Mouse (Mus musculus): ENCODE data around the gene H2-T22. TPM values are rescaled to one million over a fixed set of nuclear protein-coding genes. Genes with fewer than 3 reads are reported as not detected.
"Not testable (repeated sequence)": the region's sequence is repeated elsewhere in the genome, so short reads cannot be mapped to it uniquely, and the experiment has no call there.

H2-T22 gene
- polyA plus RNA-seq (2015; fragmentation: Nextera tagmentation; extraction: Ambion mirVana): 11.3 and 13.4 TPM in 2 replicates

DNA sequence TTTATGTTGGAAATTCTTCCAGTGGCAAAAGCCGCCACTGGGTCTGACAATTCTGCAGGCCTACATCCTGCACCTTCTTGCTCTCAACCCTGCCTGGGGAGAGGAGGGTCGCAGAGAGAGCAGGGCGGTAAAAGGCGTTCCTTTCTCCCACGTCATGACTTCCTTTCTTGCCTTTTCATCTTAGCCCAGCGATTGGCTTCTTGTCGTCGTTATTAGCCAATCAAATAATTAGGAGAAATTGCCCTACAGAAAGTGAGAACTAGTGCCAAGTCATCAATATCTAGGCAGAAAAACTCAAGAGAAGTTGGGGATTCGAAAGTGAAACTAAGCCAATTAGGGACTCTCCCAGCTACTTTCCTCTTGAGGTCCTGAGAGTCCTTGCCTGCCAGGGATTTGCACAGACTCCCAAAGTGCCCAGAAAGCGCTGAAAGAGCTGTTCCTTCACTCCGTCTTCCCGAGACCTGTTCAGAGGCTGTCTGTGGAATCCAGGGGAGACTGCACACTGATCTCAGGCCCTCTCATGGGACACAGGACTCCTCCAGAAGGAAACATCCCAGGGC, at the start of gene H2-T22, which contains the start of gene Gm6034:
TSS of gene H2-T22 (minus strand) at position 138 of the 560 bp plus-strand sequence.
TSS of gene Gm6034 (plus strand) at position 352 of the 560 bp plus-strand sequence.
- not testable (repeated sequence) for H3K9me3 ChIP-seq (replicated peaks; ENCODE audit: control insufficient read depth, low read length); H3K36me3 ChIP-seq (ENCODE audit: control insufficient read depth, insufficient read depth); H3K4me1 ChIP-seq (ENCODE audit: control insufficient read depth, low read depth, low read length); H3K27me3 ChIP-seq (ENCODE audit: control insufficient read depth, insufficient read depth, low read depth, low read length)
- Histone ChIP-seq H3K9ac (ENCODE audit: low read depth, low read length) (peak within 1 kb of the TSS; percentile 61), H3K4me2 (ENCODE audit: low read depth, low read length) (peak within 1 kb of the TSS; percentile 85), H3K27ac (ENCODE audit: low read length) (peak within 1 kb of the TSS; percentile 34), H3K4me3 (ENCODE audit: low read depth, low read length) (peak within 1 kb of the TSS; percentile 62)
- peak; percentile 93 for ATAC-seq (ENCODE audit: low read depth)
- under 1% methylated on average over 12 of the region's 12 CpGs for WGBS (ENCODE audit: insufficient replicate concordance)

DNA sequence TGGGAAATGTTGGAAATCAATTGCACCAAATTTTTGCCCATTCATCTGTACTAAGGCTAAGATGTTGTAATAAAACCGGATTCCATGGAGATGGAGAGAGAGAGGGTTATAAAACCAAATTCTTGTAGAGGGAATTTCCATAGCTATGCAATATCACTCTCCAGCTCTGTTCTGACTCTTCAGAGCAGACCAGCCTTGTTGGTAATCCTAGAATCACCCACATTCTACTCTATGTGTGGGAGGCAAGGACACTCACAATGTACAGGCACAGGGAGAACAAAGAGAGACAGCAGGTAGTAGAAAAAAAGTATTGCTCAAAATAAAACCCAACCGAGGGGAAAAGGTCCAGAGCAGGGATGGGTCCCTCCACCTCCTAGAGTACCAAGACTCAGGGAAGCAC, 49.4 kb upstream of the H2-T22 start:
- not testable (repeated sequence) for H3K9ac ChIP-seq (ENCODE audit: low read depth, low read length); ATAC-seq (ENCODE audit: low read depth); H3K4me2 ChIP-seq (ENCODE audit: low read depth, low read length); H3K4me3 ChIP-seq (ENCODE audit: low read depth, low read length); H3K9me3 ChIP-seq (replicated peaks; ENCODE audit: control insufficient read depth, low read length); H3K4me1 ChIP-seq (ENCODE audit: control insufficient read depth, low read depth, low read length); H3K27ac ChIP-seq (ENCODE audit: low read length); H3K36me3 ChIP-seq (ENCODE audit: control insufficient read depth, insufficient read depth); H3K27me3 ChIP-seq (ENCODE audit: control insufficient read depth, insufficient read depth, low read depth, low read length)
- WGBS (ENCODE audit: insufficient replicate concordance): no CpG with 5 or more reads among the region's 2 CpGs

DNA sequence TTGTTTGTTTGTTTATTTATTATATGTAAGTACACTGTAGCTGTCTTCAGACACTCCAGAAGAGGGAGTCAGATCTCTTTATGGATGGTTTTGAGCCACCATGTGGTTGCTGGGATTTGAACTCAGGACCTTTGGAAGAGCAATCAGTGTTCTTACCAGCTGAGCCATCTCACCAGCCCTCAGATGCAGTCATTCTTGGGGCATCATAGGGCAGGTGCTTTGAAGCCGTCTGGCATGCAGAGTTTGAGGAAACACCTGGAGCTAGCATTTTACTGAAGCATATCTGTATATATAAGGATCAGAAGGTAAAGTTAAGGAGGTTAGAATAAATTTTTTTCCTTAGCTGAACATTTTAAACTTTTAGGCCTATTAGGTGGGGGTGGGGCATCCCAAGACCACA, 43.4 kb upstream of the H2-T22 start:
- 31% methylated on average over 1 of the region's 1 CpGs for WGBS (ENCODE audit: insufficient replicate concordance)
- H3K4me3 ChIP-seq (ENCODE audit: low read depth, low read length); H3K9ac ChIP-seq (ENCODE audit: low read depth, low read length); H3K36me3 ChIP-seq (ENCODE audit: control insufficient read depth, insufficient read depth); H3K9me3 ChIP-seq (replicated peaks; ENCODE audit: control insufficient read depth, low read length); H3K4me1 ChIP-seq (ENCODE audit: control insufficient read depth, low read depth, low read length); H3K4me2 ChIP-seq (ENCODE audit: low read depth, low read length); ATAC-seq (ENCODE audit: low read depth); H3K27ac ChIP-seq (ENCODE audit: low read length): not testable (repeated sequence)
- peaks cover 30% of the 10 kb centered on the region for H3K27me3 ChIP-seq (ENCODE audit: control insufficient read depth, insufficient read depth, low read depth, low read length)

DNA sequence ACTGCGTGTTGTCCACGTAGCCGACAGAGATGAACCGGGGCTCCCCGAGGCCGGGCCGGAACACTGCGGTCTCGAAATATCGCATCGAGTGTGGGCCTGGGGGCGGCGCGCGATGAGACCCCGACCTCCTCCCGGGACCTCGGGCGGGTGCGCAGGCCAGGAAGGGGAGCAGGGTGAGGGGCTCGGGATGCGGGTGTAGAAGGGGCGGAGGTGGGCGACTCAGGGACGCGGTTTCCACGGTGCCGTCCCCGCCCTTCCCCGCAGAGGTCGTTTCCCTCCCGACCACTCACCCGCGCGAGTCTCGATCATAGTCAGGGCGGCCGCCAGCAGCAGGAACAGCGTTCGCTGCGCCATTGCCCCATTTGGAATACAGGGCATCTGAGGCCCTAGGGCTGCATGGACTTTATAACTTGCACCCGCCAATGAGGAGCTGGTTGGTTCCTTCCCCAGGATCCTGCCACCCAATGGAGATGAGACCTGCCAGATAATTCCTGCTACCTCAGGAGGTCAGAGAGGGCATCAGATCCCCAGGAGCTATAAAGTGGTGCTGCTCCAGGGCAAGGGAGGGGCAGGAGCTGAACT, 41.4 kb upstream of the H2-T22 start:
- H3K9me3 ChIP-seq (replicated peaks; ENCODE audit: control insufficient read depth, low read length): no peaks in the 10 kb centered on the region
- ATAC-seq (ENCODE audit: low read depth): no peak
- no peak overlapping the region for H3K9ac ChIP-seq (ENCODE audit: low read depth, low read length)
- peaks cover 30% of the 10 kb centered on the region for H3K27me3 ChIP-seq (ENCODE audit: control insufficient read depth, insufficient read depth, low read depth, low read length)
- H3K4me1 ChIP-seq (ENCODE audit: control insufficient read depth, low read depth, low read length): peaks cover 5% of the 10 kb centered on the region; the same call in 1 of the 2 replicates
- peak overlapping the region; percentile 75 for H3K4me2 ChIP-seq (ENCODE audit: low read depth, low read length)
- peak overlapping the region; percentile 60 for H3K4me3 ChIP-seq (ENCODE audit: low read depth, low read length)
- H3K27ac ChIP-seq (ENCODE audit: low read length): no peak overlapping the region
- WGBS (ENCODE audit: insufficient replicate concordance): under 1% methylated on average over 42 of the region's 42 CpGs
- no peaks in the 10 kb centered on the region for H3K36me3 ChIP-seq (ENCODE audit: control insufficient read depth, insufficient read depth)

DNA sequence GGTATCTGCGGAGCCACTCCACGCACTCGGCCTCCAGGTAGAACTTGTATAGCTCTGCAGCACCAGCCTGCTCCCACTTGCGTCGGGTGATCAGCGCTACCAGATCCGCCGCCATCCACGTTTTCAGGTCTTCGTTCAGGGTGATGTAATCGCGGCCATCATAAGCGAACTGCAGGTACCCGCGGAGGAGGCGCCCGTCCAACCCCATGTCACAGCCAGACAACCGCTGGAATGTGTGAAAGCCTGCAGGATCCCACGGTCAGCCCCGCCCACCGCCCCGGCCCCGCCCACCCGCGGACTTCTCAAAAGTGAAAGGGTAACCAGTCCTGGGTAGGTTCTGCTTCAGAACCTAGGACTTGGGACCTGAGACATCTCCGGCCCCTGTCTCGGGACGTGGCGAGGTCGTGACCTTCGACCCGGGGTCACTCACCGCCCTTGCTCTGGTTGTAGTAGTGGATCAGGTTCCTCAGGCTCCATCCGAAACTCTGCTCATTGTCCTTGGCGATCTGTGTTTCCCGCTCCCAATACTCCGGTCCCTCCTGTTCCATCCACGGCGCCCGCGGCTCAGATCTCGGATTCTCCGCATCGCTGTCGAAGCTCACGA, 40.8 kb upstream of the H2-T22 start:
- peak; percentile 53; the same call in 1 of the 2 replicates for ATAC-seq (ENCODE audit: low read depth)
- WGBS (ENCODE audit: insufficient replicate concordance): under 1% methylated on average over 46 of the region's 46 CpGs
- H3K4me1 ChIP-seq (ENCODE audit: control insufficient read depth, low read depth, low read length): peaks cover 5% of the 10 kb centered on the region; the same call in 1 of the 2 replicates
- no peaks in the 10 kb centered on the region for H3K9me3 ChIP-seq (replicated peaks; ENCODE audit: control insufficient read depth, low read length)
- H3K4me3 ChIP-seq (ENCODE audit: low read depth, low read length): peak overlapping the region; percentile 60
- peak overlapping the region; percentile 75 for H3K4me2 ChIP-seq (ENCODE audit: low read depth, low read length)
- no peak overlapping the region for H3K27ac ChIP-seq (ENCODE audit: low read length)
- H3K9ac ChIP-seq (ENCODE audit: low read depth, low read length): no peak overlapping the region
- H3K36me3 ChIP-seq (ENCODE audit: control insufficient read depth, insufficient read depth): no peaks in the 10 kb centered on the region
- peaks cover 30% of the 10 kb centered on the region for H3K27me3 ChIP-seq (ENCODE audit: control insufficient read depth, insufficient read depth, low read depth, low read length)

DNA sequence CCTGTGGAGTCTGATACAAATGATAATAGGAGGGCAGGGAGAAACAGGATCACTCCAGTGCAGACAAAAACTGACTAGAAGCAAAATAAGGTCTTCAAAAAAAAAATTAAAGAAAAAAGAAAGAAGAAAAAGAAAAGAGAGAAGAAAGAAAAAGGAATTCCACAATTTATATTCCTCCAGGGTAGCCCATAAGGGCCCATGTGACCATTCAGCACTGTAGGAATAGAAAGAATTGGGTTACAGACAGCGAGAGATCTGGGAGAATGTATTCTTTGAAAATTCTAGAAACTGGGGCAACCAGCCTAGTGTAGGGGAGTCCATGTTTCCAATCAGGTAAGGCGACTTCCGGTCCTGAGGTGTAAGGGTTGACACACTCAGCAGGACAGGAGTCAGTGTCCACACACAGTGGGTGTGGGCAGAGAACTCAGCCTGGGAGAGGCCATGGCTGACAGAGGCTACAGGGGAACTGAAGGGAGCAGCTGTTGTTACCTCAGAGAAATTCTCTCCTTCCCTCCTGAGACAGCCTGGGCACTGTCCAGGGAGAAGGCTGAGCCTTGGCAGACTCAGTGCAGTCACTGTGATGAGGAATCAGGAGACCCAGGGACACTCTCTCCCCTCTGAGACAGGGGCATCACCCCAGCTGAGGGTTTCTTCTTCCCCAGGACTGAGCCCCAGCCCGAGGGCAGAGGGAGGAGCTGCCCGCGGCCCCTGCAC, 40.1 kb upstream of the H2-T22 start:
- H3K9ac ChIP-seq (ENCODE audit: low read depth, low read length); H3K4me1 ChIP-seq (ENCODE audit: control insufficient read depth, low read depth, low read length); H3K9me3 ChIP-seq (replicated peaks; ENCODE audit: control insufficient read depth, low read length); H3K36me3 ChIP-seq (ENCODE audit: control insufficient read depth, insufficient read depth); H3K27ac ChIP-seq (ENCODE audit: low read length); ATAC-seq (ENCODE audit: low read depth): not testable (repeated sequence)
- Histone ChIP-seq H3K4me3 (ENCODE audit: low read depth, low read length) (peak overlapping the region; percentile 60), H3K27me3 (ENCODE audit: control insufficient read depth, insufficient read depth, low read depth, low read length) (peaks cover 30% of the 10 kb centered on the region), H3K4me2 (ENCODE audit: low read depth, low read length) (peak overlapping the region; percentile 75)
- 46% methylated on average over 3 of the region's 6 CpGs for WGBS (ENCODE audit: insufficient replicate concordance)

DNA sequence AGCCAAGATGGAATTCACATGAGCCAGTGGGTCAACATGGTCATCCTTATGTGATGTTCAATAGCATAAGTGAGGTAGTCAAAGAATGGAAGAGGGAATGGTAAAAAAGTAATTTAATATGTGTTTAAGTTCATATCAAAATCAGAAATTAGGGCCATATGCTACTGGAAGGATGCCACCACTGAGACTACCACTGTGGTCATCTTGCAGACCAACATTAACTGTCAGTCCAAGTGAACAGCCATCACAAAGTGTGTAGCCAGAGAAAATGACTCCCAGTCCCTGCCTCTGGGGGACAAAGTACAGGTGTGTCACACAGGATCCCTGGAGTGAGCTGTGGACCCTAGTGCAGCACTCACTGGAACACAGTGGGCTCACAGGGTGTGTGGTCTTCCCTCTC, 39.4 kb upstream of the H2-T22 start:
- not testable (repeated sequence) for H3K27ac ChIP-seq (ENCODE audit: low read length); H3K36me3 ChIP-seq (ENCODE audit: control insufficient read depth, insufficient read depth); H3K4me2 ChIP-seq (ENCODE audit: low read depth, low read length); H3K9ac ChIP-seq (ENCODE audit: low read depth, low read length); H3K4me1 ChIP-seq (ENCODE audit: control insufficient read depth, low read depth, low read length); H3K9me3 ChIP-seq (replicated peaks; ENCODE audit: control insufficient read depth, low read length); H3K4me3 ChIP-seq (ENCODE audit: low read depth, low read length); ATAC-seq (ENCODE audit: low read depth)
- peaks cover 30% of the 10 kb centered on the region for H3K27me3 ChIP-seq (ENCODE audit: control insufficient read depth, insufficient read depth, low read depth, low read length)

DNA sequence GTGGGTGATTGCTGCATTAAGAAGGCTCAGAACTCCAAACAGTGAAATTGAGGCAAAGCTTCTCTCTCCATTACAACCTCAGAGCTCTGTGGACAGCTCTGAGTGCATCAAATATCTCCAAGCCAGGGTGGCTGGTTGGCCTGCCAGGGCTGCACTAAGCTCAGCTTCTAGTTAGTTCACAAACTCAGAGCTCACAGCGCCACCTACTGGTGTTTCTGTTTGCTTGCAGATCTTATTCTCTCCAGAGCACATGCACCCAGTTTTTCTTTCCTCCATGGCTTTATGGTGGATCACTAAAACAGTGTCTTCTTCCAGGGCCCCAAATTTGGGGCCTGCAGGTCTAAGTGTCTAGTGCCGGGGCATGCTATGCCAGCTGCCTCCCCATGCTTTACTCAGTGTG, 18.3 kb upstream of the H2-T22 start:
- H3K4me3 ChIP-seq (ENCODE audit: low read depth, low read length): no peak overlapping the region
- ATAC-seq (ENCODE audit: low read depth): no peak
- H3K9me3 ChIP-seq (replicated peaks; ENCODE audit: control insufficient read depth, low read length): no peaks in the 10 kb centered on the region
- H3K9ac ChIP-seq (ENCODE audit: low read depth, low read length): no peak overlapping the region
- H3K4me2 ChIP-seq (ENCODE audit: low read depth, low read length): no peak overlapping the region
- no peaks in the 10 kb centered on the region for H3K36me3 ChIP-seq (ENCODE audit: control insufficient read depth, insufficient read depth)
- H3K4me1 ChIP-seq (ENCODE audit: control insufficient read depth, low read depth, low read length): no peaks in the 10 kb centered on the region
- 16% methylated on average over 2 of the region's 2 CpGs for WGBS (ENCODE audit: insufficient replicate concordance)
- no peaks in the 10 kb centered on the region for H3K27me3 ChIP-seq (ENCODE audit: control insufficient read depth, insufficient read depth, low read depth, low read length)
- H3K27ac ChIP-seq (ENCODE audit: low read length): no peak overlapping the region

DNA sequence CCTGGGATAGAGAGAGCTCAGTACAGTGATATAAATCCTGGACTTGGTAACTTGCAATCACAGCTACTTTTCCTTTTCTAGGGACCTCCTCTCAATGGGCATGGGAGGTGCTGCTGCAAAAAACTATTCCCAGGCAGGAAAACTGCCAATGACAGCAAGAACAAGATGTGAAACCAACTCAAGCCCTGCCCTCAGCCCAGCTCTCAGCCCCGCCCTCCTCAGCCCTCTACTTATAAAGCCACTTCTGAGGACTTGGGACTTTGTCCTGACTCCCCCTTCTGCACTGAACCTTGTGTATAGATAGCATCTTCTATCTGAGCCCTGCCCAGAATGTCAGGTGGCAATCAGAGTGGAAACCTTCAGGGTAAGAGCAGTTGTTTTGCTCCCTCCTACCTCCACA, 15.8 kb upstream of the H2-T22 start, which contains the start of gene Gm11127:
TSS of gene Gm11127 (minus strand) at position 10 of the 400 bp plus-strand sequence.
- not testable (repeated sequence) for H3K4me2 ChIP-seq (ENCODE audit: low read depth, low read length); ATAC-seq (ENCODE audit: low read depth); H3K27ac ChIP-seq (ENCODE audit: low read length); H3K27me3 ChIP-seq (ENCODE audit: control insufficient read depth, insufficient read depth, low read depth, low read length); H3K36me3 ChIP-seq (ENCODE audit: control insufficient read depth, insufficient read depth); H3K4me1 ChIP-seq (ENCODE audit: control insufficient read depth, low read depth, low read length); H3K9ac ChIP-seq (ENCODE audit: low read depth, low read length); H3K4me3 ChIP-seq (ENCODE audit: low read depth, low read length); H3K9me3 ChIP-seq (replicated peaks; ENCODE audit: control insufficient read depth, low read length)
- WGBS (ENCODE audit: insufficient replicate concordance): 65% methylated on average over 1 of the region's 1 CpGs

Measured in liver, embryonic 16.5 days (tissue).